Mouse (Mus musculus) heart, postnatal 10 days (tissue): Measurements from ENCODE around the gene Smpdl3a. TPM values are rescaled to one million over a fixed set of nuclear protein-coding genes. Genes with fewer than 3 reads are reported as not detected.

Experiments used
- DNase-seq, 2 experiments: peaks; one replicate each; pipeline ENCODE4 v3.0.0; 2021
- intact Hi-C: fragments of 180-260 bp; cut with DNase I; formaldehyde crosslinking; loops from one replicate; pipeline ENCODE4 v1.15.1; 2025
- total RNA-seq, 2 experiments: library from RNA; stranded (reverse); gene quantifications; 2 replicates each; pipeline ENCODE4 v1.2.3; 2021

Smpdl3a gene
- total RNA-seq, 2 experiments from 2014 or later: 51.7 to 52.9 TPM

DNA sequence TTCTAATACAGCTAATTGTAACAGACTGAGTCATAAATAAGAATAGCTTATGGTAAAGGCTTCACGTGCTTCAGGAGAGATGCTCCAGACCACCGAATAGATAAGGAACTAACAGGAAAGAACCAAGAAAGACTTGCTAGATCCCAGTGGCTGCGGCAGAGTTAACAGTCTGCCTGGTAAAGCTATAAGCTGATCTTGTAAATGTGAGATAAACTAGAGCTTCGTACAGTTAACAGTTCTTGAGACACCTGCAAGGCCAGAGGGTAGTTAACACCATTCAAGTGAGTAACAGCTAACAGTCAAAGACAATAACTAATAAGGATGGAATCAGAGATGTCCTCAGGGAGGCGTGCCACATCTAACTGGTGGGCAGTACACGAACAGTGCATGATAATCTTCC is 21.7 kb downstream of the Smpdl3a start:
- no peak for DNase-seq
- intact Hi-C loops: no loop called here

DNA sequence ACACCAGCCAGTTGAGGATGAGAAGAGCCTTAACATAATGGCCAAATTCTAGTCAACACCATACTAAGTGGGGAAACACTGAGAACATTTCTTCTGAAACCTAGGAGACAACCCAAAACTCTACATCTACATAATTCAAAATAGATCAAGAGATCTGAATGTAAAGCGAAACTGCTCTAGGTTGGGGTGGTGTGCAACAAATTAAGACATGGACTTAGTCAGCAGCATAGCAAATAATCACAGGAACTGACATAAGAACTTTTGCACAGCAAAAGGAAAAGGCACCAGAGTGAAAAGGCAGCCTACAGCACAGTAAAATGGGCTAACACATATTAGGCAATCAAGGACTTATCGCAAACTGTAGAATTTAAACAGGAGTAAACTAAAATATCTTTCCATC is 25.1 kb downstream of the Smpdl3a start:
- no peak for DNase-seq
- intact Hi-C loops: no loop called here

DNA sequence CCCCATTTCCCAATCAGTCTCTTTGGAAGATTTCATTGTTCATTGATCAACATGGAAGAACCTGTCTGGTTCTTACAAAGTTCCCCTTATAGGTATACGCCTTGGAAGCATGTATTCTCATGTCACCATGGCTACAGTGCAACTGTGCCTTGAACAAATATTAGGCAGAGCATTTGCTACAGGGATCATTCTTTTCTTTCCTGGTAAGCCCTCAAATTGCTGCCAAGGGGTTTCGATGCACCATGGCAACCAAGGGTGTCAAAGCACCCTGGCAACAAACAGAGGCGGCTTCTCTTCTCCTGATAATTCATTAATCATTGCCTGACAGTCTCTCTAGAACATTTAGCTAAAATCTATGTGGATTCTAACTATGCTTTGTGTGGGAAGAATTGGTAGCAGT is 28.3 kb downstream of the Smpdl3a start:
- intact Hi-C loops: no loop called here
- DNase-seq: no peak

DNA sequence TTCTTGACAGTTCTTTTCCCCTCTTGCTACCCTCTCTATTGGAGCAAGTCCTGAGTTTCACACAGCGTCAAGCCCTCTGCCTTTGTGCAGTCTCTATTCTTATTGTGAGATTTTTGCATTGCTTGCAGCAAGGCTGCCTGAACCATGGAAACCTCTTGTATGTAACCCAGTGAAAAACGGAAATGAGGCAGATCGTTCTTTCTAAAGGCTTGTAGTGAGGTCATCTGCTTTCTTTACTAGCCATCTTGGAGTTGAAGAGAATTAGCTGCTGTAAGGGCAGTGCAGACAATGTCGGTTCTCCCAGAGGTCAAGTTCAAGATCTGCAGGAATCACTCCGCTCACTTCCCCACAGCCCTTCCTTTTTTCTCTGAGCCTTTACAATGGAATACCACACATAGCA is 34.5 kb downstream of the Smpdl3a start:
- intact Hi-C loops: no loop called here
- DNase-seq: no peak

DNA sequence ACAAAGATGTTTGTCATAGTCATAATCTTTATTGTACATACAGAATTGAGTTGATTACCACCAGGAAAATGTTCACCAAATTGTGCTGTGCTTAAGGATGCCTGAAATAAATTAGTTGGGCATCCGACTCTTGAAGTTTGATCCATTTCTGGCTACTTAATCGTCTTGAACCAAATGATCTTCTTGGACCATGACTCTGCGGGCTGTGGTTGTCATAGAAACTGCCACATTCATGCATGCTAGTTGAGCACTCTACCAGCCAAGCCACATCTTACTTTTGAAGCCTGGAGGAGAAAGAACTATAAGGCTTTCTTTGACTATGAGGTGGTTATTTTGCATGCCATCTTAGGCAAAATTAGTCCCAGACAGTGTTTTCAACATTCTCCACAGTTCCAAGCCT is 35.5 kb downstream of the Smpdl3a start:
- DNase-seq: no peak
- intact Hi-C loops: no loop called here

DNA sequence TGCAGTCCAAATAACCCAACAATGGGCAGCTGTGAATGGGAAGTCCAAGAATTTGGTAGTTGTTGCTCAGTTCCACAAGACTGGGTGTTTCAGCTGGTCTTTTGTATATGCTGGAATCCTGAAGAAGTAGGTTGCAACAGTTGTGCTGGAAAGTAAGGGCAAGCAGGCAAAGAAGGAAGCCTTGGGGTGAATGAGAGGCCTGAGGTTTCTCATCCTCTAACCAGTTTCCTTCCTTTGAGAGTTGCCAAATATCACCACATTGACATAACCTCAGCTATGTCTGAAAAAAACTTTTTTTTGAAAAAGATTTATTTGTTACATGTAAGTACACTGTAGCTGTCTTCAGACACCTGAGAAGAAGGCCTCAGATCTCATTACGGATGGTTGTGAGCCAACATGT is 41.0 kb downstream of the Smpdl3a start:
- intact Hi-C loops: no loop called here
- DNase-seq: no peak

DNA sequence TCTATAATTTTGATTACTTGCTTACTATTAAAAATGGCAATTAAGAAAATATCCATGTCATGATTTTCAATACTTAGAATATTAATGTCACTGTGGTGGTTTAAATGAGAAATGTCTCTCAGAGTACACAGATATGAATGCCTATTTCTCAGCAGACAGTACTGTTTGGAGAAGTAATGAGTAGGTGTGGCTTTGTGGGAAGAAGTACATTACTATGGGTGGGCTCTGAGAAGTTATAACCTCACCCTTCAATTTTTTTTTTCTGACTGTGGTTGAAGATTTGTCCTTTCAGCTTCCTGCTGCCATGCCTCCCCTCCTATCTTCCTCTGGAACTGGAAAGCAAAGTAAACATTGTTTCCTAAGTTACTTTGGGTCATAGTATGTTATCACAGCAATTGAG is 41.8 kb downstream of the Smpdl3a start:
- intact Hi-C loops: no loop called here

DNA sequence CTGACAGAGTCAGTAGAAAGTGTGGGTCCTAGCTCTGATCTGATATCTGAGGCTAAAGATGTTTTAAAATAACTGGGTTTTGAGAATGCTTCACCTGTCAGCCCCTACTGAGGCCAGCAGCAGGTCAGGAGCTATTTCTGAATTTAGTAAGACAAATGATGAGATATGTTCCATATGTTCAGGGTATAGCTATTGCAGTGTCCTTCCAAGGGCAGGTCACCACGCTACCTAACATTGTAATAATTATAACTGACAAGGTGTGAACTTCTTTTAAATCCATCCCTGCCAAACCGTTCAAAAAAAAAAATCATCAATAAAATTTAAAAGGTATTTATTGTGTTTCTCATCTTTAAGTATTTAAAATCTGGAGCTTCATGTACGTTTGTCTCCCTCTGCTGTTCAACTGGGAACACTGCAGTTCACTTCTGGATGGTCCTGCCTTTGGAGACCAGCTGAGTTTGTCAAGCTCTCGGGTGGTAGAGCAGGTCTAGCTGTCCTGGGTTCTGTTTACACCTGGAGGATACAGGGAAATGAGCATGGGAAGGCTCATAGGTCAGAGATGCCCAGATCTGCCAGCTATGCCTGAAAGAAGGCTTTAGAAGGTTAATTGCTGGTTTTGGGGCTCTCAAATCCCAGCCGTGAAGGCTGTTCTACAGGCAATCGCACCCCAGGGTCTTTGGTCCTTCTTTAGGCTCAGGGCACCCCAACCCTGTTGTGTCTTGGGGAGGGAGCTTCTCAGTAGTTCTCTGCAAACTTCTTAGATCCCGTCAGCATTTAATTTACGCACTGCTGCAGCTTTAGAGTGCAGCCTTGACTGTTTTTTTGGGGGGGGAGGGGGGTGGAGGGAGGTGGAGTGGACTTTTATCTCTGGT is 47.7 kb downstream of the Smpdl3a start:
- intact Hi-C loops: loop anchor here (1.0 to 2.0 kb wide), 2 partner anchors 99 to 377 kb away; no protein-coding TSS in a partner anchor

More for the DNA sequence above, 41.8 kb downstream of the Smpdl3a start:
- DNase-seq: no peak

DNA sequence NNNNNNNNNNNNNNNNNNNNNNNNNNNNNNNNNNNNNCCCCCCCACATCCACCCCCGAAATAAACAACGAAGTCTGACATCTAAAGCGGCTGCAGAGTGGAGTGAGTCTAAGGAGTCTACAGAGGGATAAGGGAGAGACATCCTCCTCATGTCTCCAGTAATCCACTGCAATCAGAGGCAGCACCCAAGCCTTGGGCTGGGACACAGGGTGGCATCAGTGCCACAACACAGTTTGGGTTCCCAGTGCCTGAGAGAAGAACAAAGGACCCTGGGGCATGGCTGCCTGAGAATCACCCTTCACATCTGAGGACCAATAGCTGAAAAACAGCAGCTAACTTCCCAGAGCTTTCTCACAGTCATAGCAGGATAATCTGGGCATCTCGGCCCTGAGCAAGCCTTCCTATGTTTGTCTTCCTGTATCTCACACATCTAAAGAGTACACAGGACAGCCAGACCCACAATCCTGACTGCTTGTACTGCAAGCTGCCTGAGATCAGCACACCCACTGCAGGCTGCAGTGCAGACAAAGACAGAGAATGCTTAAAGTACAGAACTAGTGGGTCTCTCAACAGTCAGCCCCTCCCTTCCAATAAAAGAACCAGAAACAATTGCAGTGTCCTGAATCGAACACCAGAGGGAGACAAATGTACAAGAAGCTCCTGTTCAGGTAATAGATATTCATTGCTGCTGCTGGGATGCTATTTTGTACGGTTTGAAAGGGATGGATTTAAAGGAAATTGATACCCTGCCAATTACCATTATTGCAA is 54.0 kb downstream of the Smpdl3a start:
- intact Hi-C loops: no loop called here
- DNase-seq: peak; percentile 13 to 15

More for the DNA sequence above, 47.7 kb downstream of the Smpdl3a start:
- DNase-seq: peak; percentile 50 to 64

Other genes with a start within 250 kb of the Smpdl3a start
- gene Pkib, start 162.4 kb upstream of the Smpdl3a start, total RNA-seq: under 1 TPM; 0.72 to 0.97 TPM
- 1 to 10 TPM; 2.5 to 2.7 TPM for gene Fabp7, start 9.5 kb upstream of the Smpdl3a start, total RNA-seq